In the genomic region with DNA sequence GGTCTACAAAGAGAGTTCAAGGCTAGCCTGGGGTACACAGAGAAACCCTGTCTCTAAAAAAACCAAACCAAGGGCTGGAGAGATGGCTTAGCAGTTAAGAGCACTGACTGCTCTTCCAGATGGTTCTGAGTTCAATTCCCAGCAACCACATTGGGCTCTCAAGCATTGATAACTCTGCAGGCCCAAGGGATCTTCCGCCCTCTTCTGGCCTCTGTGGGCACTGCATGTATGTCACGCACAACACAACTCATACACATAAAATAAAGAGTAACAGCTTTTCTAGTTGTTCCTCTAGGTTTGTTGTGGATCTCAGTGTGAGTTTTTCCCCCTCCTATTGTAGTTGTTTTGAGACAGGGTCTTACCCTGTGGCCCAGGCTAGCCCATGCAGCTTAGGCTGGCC, we compare ENCODE assay signal across 12 mouse cellular contexts.
DNase-seq lines count a peak whose midpoint lies in the region; TF ChIP-seq lines count a peak whose summit lies in the region.
"Had no signal": no experiment of that assay in that cellular context is flagged by ENCODE, and none has a peak within 500 bp of the region (broad histone marks: within the 10 kb centered on the region; RNA-seq: fewer than 3 reads in every experiment).

No protein-coding gene starts in this region.

- H3K36me3 ChIP-seq in small intestine, adult 2 months (ENCODE audit: control insufficient read depth, insufficient read depth, low read length): no peaks in the 10 kb centered on the region
- H3K36me3 ChIP-seq: neural tube, embryonic 13.5 days; stomach, embryonic 15.5 days had no signal

- TF ChIP-seq CTCF in gastrocnemius, adult 2 months (IDR thresholded peaks at IDR 0.05): peak; percentile 53
- TF ChIP-seq CTCF in small intestine, adult 2 months (IDR thresholded peaks at IDR 0.05; ENCODE audit: extremely low read depth, insufficient read length, insufficient replicate concordance, low read depth, low read length): peak; percentile 57; the same call in 1 of the 2 replicates

- no peak overlapping the region for H3K4me3 ChIP-seq in gastrocnemius, adult 2 months
- H3K4me3 ChIP-seq in small intestine, adult 2 months (ENCODE audit: low read depth, low read length): no peak overlapping the region
- H3K4me3 ChIP-seq: neural tube, embryonic 13.5 days; stomach, embryonic 15.5 days had no signal

- 82% methylated on average over 2 of the region's 2 CpGs for WGBS in small intestine, adult 2 months

- H3K4me1 ChIP-seq in small intestine, adult 2 months (ENCODE audit: control insufficient read depth, insufficient read depth, insufficient read length, low read length): peaks cover 15% of the 10 kb centered on the region

- no peak overlapping the region for H3K27ac ChIP-seq in gastrocnemius, adult 2 months
- no peak overlapping the region for H3K27ac ChIP-seq in small intestine, adult 2 months (ENCODE audit: insufficient read depth, low read depth, low read length)
- H3K27ac ChIP-seq: macrophage; neural tube, embryonic 13.5 days; stomach, embryonic 15.5 days had no signal

- H3K27me3 ChIP-seq in small intestine, adult 2 months (ENCODE audit: control insufficient read depth, insufficient read depth, low read length): peaks cover 15% of the 10 kb centered on the region

- DNase-seq in gastrocnemius, adult 2 months: no peak
- DNase-seq in gastrocnemius, postnatal 25 days: no peak
- DNase-seq in lung, postnatal 14 days: peak; percentile 29
- DNase-seq in lung, adult 18-20 months: no peak
- DNase-seq in MEL-GATA-1-ER (ENCODE audit: extremely low read depth, low read depth): peak; percentile 31
- no peak for DNase-seq in right cerebral cortex, postnatal 10 days (ENCODE audit: low spot score in 2 of 2)
- no peak for DNase-seq in frontal cortex, postnatal 36 days (ENCODE audit: low spot score in 2 of 2)
- DNase-seq: cerebellum, adult 8-10 months had no signal

- intact Hi-C loops in gastrocnemius, adult 2 months (cut with DNase I): no loop called here

- TF ChIP-seq POLR2A in small intestine, adult 2 months (IDR thresholded peaks at IDR 0.05; ENCODE audit: low read depth, low read length): no peak

Comparison
In these comparisons a context has a peak if more than half of its experiments do, and no peak if none do; other contexts are left out.
1. DNase-seq: peak in lung, postnatal 14 days (single experiment) and MEL-GATA-1-ER (single experiment); none in gastrocnemius, adult 2 months (single experiment), gastrocnemius, postnatal 25 days (single experiment), lung, adult 18-20 months (0 of 2), right cerebral cortex, postnatal 10 days (0 of 2) and frontal cortex, postnatal 36 days (0 of 2).